7 mouse cellular contexts compared by ENCODE assay signal in the genomic region with DNA sequence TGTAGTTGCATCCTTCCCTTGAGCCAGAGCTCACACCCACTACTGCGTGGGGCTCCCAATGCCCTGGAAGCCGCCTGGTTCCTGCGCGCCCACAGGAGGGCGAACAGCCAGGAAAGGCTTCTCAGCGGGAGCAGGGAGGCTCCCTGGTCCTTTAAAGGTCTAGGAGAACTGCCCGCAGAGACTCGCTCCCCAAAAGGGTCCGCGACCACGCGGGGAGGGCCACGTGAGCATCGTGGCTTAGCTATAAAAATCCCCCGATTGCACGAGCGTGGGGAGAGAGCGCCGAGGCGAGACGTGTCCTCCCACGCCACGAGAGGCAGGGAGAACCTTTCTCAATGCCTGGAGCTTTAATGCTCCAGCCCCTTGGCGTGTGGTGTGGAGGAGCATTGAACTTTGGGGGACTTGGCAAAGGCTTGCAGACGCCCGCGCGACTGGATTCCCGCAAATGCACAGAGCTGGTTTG. TPM values are rescaled to one million over a fixed set of nuclear protein-coding genes. Genes with fewer than 3 reads are reported as not detected.
A peak's percentile ranks its signal among the peaks of the same experiment; 100 is the strongest.
DNase-seq lines count a peak whose midpoint lies in the region; ATAC-seq and TF ChIP-seq lines count a peak whose summit lies in the region.

A gene (plus strand): TSS at position 33 of the 463 bp plus-strand sequence.

- H3K27ac ChIP-seq in ES-Bruce4 (ENCODE audit: insufficient read depth, low read length), result no peak within 1 kb of the TSS
- H3K27ac ChIP-seq in cortical plate, adult 2 months (ENCODE audit: insufficient read depth, low read length), result peak within 1 kb of the TSS; percentile 62
- H3K27ac ChIP-seq in hindbrain, embryonic 12.5 days, result peak within 1 kb of the TSS; percentile 48; the same call in 1 of the 2 replicates
- peak within 1 kb of the TSS; percentile 70 for H3K27ac ChIP-seq in neural tube, embryonic 13.5 days (replicated peaks)

- ATAC-seq in hindbrain, embryonic 12.5 days (ENCODE audit: low FRiP score), result peak; percentile 39
- ATAC-seq in neural tube, embryonic 13.5 days (ENCODE audit: low read depth), result peak; percentile 55

- 1% methylated on average over 29 of the region's 29 CpGs for WGBS in hindbrain, embryonic 12.5 days
- WGBS in neural tube, embryonic 13.5 days, result under 1% methylated on average over 29 of the region's 29 CpGs

- peaks cover 15% of the 10 kb centered on the region for H3K27me3 ChIP-seq in ES-Bruce4 (ENCODE audit: control insufficient read depth, insufficient read depth, low read length, poor library complexity, severe bottlenecking)
- H3K27me3 ChIP-seq in hindbrain, embryonic 12.5 days, result peaks cover 46% of the 10 kb centered on the region
- peaks cover 45% of the 10 kb centered on the region for H3K27me3 ChIP-seq in neural tube, embryonic 13.5 days

- no peaks in the 10 kb centered on the region for H3K9me3 ChIP-seq in ES-Bruce4 (replicated peaks; ENCODE audit: control insufficient read depth, insufficient read depth, low read length, poor library complexity, severe bottlenecking)
- no peaks in the 10 kb centered on the region for H3K9me3 ChIP-seq in hindbrain, embryonic 12.5 days (replicated peaks)
- H3K9me3 ChIP-seq in neural tube, embryonic 13.5 days, result no peaks in the 10 kb centered on the region

- H3K36me3 ChIP-seq in ES-Bruce4 (ENCODE audit: control insufficient read depth, insufficient read depth, low read length, poor library complexity, severe bottlenecking), result no peaks in the 10 kb centered on the region
- no peaks in the 10 kb centered on the region for H3K36me3 ChIP-seq in hindbrain, embryonic 12.5 days
- no peaks in the 10 kb centered on the region for H3K36me3 ChIP-seq in neural tube, embryonic 13.5 days

- TF ChIP-seq EP300 in ES-Bruce4 (IDR thresholded peaks at IDR 0.05; ENCODE audit: insufficient read depth, low read depth, low read length), result no peak

- TF ChIP-seq POLR2A in ES-Bruce4 (IDR thresholded peaks at IDR 0.05; ENCODE audit: insufficient read depth, low read length), result no peak
- peak; percentile 52; the same call in 1 of the 2 replicates for TF ChIP-seq POLR2A in cortical plate, adult 2 months (IDR thresholded peaks at IDR 0.05; ENCODE audit: extremely low read depth, insufficient read depth, low read length)

- TF ChIP-seq CTCF in ES-Bruce4 (IDR thresholded peaks at IDR 0.05; ENCODE audit: low read depth, low read length), result no peak
- no peak for TF ChIP-seq CTCF in cortical plate, adult 2 months (IDR thresholded peaks at IDR 0.05; ENCODE audit: extremely low read depth, insufficient read depth, low read length)

- peak within 1 kb of the TSS; percentile 48 for H3K4me3 ChIP-seq in ES-Bruce4 (ENCODE audit: low read depth, low read length)
- H3K4me3 ChIP-seq in cortical plate, adult 2 months (ENCODE audit: insufficient read depth, low read length), result peak within 1 kb of the TSS; percentile 74
- H3K4me3 ChIP-seq in hindbrain, embryonic 12.5 days, result peak within 1 kb of the TSS; percentile 64
- peak within 1 kb of the TSS; percentile 69 for H3K4me3 ChIP-seq in neural tube, embryonic 13.5 days

- peak within 1 kb of the TSS; percentile 44 for H3K9ac ChIP-seq in ES-Bruce4 (ENCODE audit: low read depth, poor library complexity, severe bottlenecking)
- H3K9ac ChIP-seq in hindbrain, embryonic 12.5 days, result peak within 1 kb of the TSS; percentile 70
- peak within 1 kb of the TSS; percentile 82 for H3K9ac ChIP-seq in neural tube, embryonic 13.5 days

- intact Hi-C loops in left cerebral cortex, postnatal 10 days (cut with DNase I), result loop anchor here (1.0 to 5.0 kb wide), 2 partner anchors 150 to 742 kb away; no protein-coding TSS in a partner anchor

- H3K4me1 ChIP-seq in ES-Bruce4 (ENCODE audit: control insufficient read depth, insufficient read depth, low read length), result no peaks in the 10 kb centered on the region
- no peaks in the 10 kb centered on the region for H3K4me1 ChIP-seq in cortical plate, adult 2 months (ENCODE audit: control insufficient read depth, insufficient read depth, low read length)
- H3K4me1 ChIP-seq in hindbrain, embryonic 12.5 days, result peaks cover 9% of the 10 kb centered on the region; the same call in 1 of the 2 replicates
- H3K4me1 ChIP-seq in neural tube, embryonic 13.5 days (replicated peaks), result peaks cover 12% of the 10 kb centered on the region

- peak; percentile 31 to 51 for DNase-seq in left cerebral cortex, postnatal 10 days (ENCODE audit: extremely low spot score in 1 of 2, low spot score in 2 of 2)
- DNase-seq in urinary bladder, postnatal 25 days (ENCODE audit: low spot score), result no peak
- no peak for DNase-seq in adrenal gland, postnatal 14 days

- peak within 1 kb of the TSS; percentile 99 for H3K4me2 ChIP-seq in hindbrain, embryonic 12.5 days (replicated peaks)
- peak within 1 kb of the TSS; percentile 99 for H3K4me2 ChIP-seq in neural tube, embryonic 13.5 days

RNA-seq across cellular contexts. Expression of the gene that starts here (rescaled TPM):
- not detected in 2 replicates for polyA plus RNA-seq in ES-Bruce4 (2011; ENCODE audit: insufficient read depth, insufficient read length, low read depth, missing spikeins)
- polyA plus RNA-seq in cortical plate, adult 2 months (2012; rRNA removed), result 18.4 and 18.8 TPM in 2 replicates
- polyA plus RNA-seq in hindbrain, embryonic 12.5 days (2016; fragmentation: Nextera tagmentation; extraction: Ambion mirVana), result 4.9 and 5.3 TPM in 2 replicates
- 10 to 100 TPM; 57.7 to 62.2 TPM for total RNA-seq in left cerebral cortex, postnatal 10 days (2021)
- 15.6 and 16.6 TPM in 2 replicates for polyA plus RNA-seq in neural tube, embryonic 13.5 days (2015; fragmentation: Nextera tagmentation; extraction: Ambion mirVana)
- 0.07 TPM in 1 of 2 replicates, not detected in the other for total RNA-seq in adrenal gland, postnatal 14 days (2021)

Comparison
In these comparisons a context has a peak if more than half of its experiments do, and no peak if none do; other contexts are left out.
1. RNA of the gene that starts here (total RNA-seq): 57.7 to 62.2 TPM in left cerebral cortex, postnatal 10 days; 0.07 TPM in adrenal gland, postnatal 14 days; every median in the first group is over 10 times any median in the second.
2. DNase-seq: peak in left cerebral cortex, postnatal 10 days (2 of 2); none in urinary bladder, postnatal 25 days (single experiment) and adrenal gland, postnatal 14 days (single experiment).
3. Peak in every context shown above with its lines, with median percentiles within 50 percentile points of each other: H3K4me3 ChIP-seq and H3K9ac ChIP-seq.